ENCODE assay signal across 27 mouse cellular contexts in genomic region chr15:80729477-80729876, GRCm38 (mm10). TPM values are rescaled to one million over a fixed set of nuclear protein-coding genes. Genes with fewer than 3 reads are reported as not detected.
DNase-seq lines count a peak whose midpoint lies in the region; ATAC-seq lines count a peak whose summit lies in the region.
"Had no signal": no experiment of that assay in that cellular context is flagged by ENCODE, and none has a peak within 500 bp of the region (broad histone marks: within the 10 kb centered on the region; RNA-seq: fewer than 3 reads in every experiment).

No protein-coding gene starts in this region.

- no peak overlapping the region for H3K4me3 ChIP-seq in heart, embryonic 11.5 days (ENCODE audit: low read depth, low read length)
- H3K4me3 ChIP-seq: embryonic facial prominence, embryonic 13.5 days; embryonic facial prominence, embryonic 15.5 days; erythroblast, embryonic 14.5 days; forebrain, embryonic 10.5 days; forebrain, embryonic 12.5 days had no signal

- peaks cover 3% of the 10 kb centered on the region; the same call in 1 of the 2 replicates for H3K4me1 ChIP-seq in heart, embryonic 11.5 days (ENCODE audit: control insufficient read depth, insufficient read depth, low read length)
- H3K4me1 ChIP-seq: embryonic facial prominence, embryonic 13.5 days; embryonic facial prominence, embryonic 15.5 days had no signal

- no peak overlapping the region for H3K9ac ChIP-seq in heart, embryonic 11.5 days (ENCODE audit: low read depth, low read length)
- H3K9ac ChIP-seq: embryonic facial prominence, embryonic 13.5 days; embryonic facial prominence, embryonic 15.5 days; forebrain, embryonic 12.5 days had no signal

- H3K27me3 ChIP-seq in heart, embryonic 11.5 days (ENCODE audit: control insufficient read depth, insufficient read depth, low read length): no peaks in the 10 kb centered on the region
- H3K27me3 ChIP-seq: embryonic facial prominence, embryonic 13.5 days; embryonic facial prominence, embryonic 15.5 days; forebrain, embryonic 12.5 days; Patski had no signal

- H3K36me3 ChIP-seq in heart, embryonic 11.5 days (ENCODE audit: control insufficient read depth, insufficient read depth, low read length): no peaks in the 10 kb centered on the region
- H3K36me3 ChIP-seq: embryonic facial prominence, embryonic 13.5 days; embryonic facial prominence, embryonic 15.5 days; forebrain, embryonic 10.5 days; forebrain, embryonic 12.5 days; G1E had no signal

- peak; percentile 2 for DNase-seq in heart, adult 11 months
- peak; percentile 94 for DNase-seq in R1 (ENCODE audit: low read depth, low spot score)
- no peak for DNase-seq in gastrocnemius, postnatal 25 days
- no peak for DNase-seq in cerebellum, adult 8-10 months
- DNase-seq: adrenal gland, adult 8-10 months; adrenal gland, postnatal 14 days; adrenal gland, postnatal 36 days; B cell, adult 2 months; cerebellum, adult 11-12 months; cerebellum, adult 2 months; cerebellum, adult 9-11 months; cerebellum, postnatal 14 days; cerebellum, postnatal 36 days; embryo, embryonic 11 days had no signal

- H3K27ac ChIP-seq in heart, embryonic 11.5 days (ENCODE audit: low read depth, low read length): no peak overlapping the region
- H3K27ac ChIP-seq: embryonic facial prominence, embryonic 13.5 days; embryonic facial prominence, embryonic 15.5 days; forebrain, embryonic 10.5 days; forebrain, embryonic 12.5 days had no signal

- ATAC-seq in heart, embryonic 11.5 days (replicated peaks; ENCODE audit: insufficient number of reproducible peaks, low FRiP score, low TSS enrichment): no peak
- ATAC-seq: activated CD4-positive, CD25-positive, alpha-beta regulatory T cell, adult 4 months; CD4-positive, CD25-positive, alpha-beta regulatory T cell, adult 4 months; forebrain, embryonic 14.5 days; forebrain, embryonic 16.5 days; Patski had no signal

- H3K9me3 ChIP-seq in heart, embryonic 11.5 days (replicated peaks; ENCODE audit: control insufficient read depth, low read length): no peaks in the 10 kb centered on the region
- H3K9me3 ChIP-seq: embryonic facial prominence, embryonic 13.5 days; embryonic facial prominence, embryonic 15.5 days; forebrain, embryonic 10.5 days; forebrain, embryonic 12.5 days; G1E had no signal

- no peak overlapping the region for H3K4me2 ChIP-seq in heart, embryonic 11.5 days
- H3K4me2 ChIP-seq: embryonic facial prominence, embryonic 13.5 days; embryonic facial prominence, embryonic 15.5 days; forebrain, embryonic 12.5 days had no signal

- WGBS in heart, embryonic 11.5 days (ENCODE audit: insufficient replicate concordance): 74% methylated on average over 2 of the region's 2 CpGs

RNA-seq across cellular contexts. Expression of gene Tnrc6b, which starts 18.4 kb away (rescaled TPM):
- 16.7 and 17.9 TPM in 2 replicates for polyA plus RNA-seq in heart, embryonic 11.5 days (2014; fragmentation: Nextera tagmentation; extraction: Ambion mirVana)
- 10 to 100 TPM; 43.2 to 43.7 TPM for total RNA-seq in gastrocnemius, postnatal 25 days (2021)

RNA-seq across cellular contexts. Expression of gene Fam83f, which starts 57.8 kb away (rescaled TPM):
- polyA plus RNA-seq in heart, embryonic 11.5 days (2014; fragmentation: Nextera tagmentation; extraction: Ambion mirVana): 0.19 TPM in 1 of 2 replicates, not detected in the other
- under 1 TPM; 0.11 to 0.13 TPM for total RNA-seq in gastrocnemius, postnatal 25 days (2021)
- total RNA-seq: common myeloid progenitor, adult 5-6 weeks had no signal
- polyA plus RNA-seq: activated CD4-positive, CD25-positive, alpha-beta regulatory T cell, adult 4 months; erythroblast, embryonic 14.5 days; forebrain, embryonic 14.5 days; forebrain, embryonic 16.5 days; G1E; Patski had no signal

Comparison
In these comparisons a context has a peak if more than half of its experiments do, and no peak if none do; other contexts are left out.
1. DNase-seq: peak in heart, adult 11 months (single experiment) and R1 (single experiment); none in gastrocnemius, postnatal 25 days (single experiment) and cerebellum, adult 8-10 months (single experiment).